Mouse (Mus musculus): ENCODE data around the gene Fn3krp.

The Fn3krp gene

DNA sequence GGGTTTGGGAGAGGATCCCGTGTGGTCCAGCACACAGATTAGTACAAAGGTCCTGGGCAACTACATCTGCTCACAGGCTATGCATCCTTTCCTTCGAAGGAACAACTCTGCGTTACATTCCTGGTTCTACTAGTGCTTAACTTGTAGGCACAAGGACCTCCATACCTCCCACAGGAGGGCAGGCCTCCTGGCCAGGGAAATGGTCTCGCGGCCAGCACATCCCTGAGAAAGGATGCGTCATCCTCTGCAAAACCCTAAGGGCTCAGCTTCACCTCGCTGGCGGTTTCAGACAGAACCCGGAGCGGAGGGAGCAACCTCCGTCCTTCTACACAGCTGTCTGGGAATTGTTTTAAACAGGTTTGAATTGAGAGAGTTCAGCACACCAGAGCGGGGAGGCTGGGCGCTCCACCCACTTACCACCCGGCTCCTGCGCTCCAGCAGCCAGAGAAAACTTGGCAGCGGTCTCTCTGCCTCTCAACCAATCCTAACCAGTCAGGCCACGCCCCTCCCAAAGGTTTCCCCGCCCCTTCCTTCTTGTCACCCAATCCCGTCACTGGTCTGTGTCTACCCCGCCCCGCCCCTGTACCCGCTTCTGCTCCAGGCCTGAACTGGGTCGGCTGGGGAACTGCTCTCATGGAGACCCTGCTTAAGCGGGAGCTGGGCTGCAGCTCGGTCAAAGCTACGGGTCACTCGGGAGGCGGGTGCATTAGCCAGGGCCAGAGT lies at the start of gene Fn3krp:
Gene Fn3krp, plus strand, starts transcription at position 572 of the 723 bp plus-strand sequence.
- DNase-seq: peak; percentile 99

GRCm38 (mm10) chr11:121373305-121373704 lies 47.9 kb upstream of the Fn3krp start:
- no peak for DNase-seq

- no peak for DNase-seq
These were observed 42.6 kb upstream of the Fn3krp start for GRCm38 (mm10) chr11:121378644-121379043.

DNA sequence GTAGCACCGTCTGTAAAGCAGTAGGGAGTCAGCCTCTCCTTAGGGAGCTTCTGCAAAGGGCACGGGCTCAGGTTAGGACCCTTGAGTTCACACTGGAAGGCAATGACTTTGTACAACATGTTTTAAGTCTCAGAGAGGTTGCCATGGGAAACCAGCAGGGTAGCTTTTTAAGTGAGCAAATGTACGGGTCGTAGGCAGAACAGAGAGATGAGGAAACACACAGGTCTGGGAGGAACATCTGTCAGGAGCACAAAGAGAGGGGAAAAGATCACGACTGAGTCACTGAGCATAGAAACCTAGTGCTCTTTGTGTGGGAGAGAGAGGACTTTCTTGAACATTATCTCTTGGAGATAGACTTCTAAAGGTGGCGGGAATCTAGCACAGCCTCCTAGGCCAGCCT lies 40.9 kb upstream of the Fn3krp start:
- DNase-seq: no peak

DNA sequence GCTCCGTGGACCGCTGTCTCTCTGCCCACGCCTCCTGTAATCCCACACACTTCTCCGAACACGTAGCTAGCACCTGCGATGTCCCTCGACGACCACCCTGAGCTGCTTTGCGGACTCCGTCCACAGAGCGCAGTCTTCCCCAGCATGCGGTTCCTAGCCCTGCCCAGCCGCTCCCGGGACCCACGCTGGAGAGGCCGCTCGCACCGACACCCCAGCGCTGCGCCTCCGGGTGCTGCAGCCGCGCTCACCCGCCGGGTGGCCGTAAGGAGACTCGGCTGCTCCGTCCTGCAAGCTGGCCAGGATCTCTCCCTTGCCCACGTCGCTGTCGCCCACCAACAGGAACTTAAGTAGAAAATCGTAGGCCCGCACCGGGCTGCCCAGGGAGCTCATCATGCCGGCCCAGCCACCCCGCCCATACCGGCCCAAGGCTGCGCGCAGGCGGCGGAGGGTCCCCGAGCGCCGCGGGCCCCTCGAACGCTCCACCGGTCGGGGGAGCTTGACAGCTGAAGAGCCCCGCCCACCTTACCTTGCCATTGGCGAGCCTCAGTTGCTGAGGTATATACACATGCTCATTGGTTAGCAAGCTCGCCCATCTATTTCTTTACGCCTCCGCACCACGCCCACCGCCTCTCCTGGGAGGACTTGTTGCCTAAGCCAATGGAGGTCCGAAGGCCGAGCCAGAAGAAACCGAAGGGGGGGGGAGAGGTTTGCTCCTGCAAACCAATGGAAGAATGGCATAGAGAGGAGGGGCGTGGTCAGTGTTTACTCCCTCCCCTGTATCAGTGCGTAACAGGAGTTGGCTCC lies 33.2 kb upstream of the Fn3krp start, which contains the start of gene Rab40b:
Gene Rab40b, minus strand, starts transcription at position 502 of the 804 bp plus-strand sequence.
- DNase-seq: peak; percentile 94

GRCm38 (mm10) chr11:121388554-121388945 lies 32.7 kb upstream of the Fn3krp start:
- DNase-seq: no peak

- no peak for DNase-seq
These were observed 30.4 kb upstream of the Fn3krp start for GRCm38 (mm10) chr11:121390793-121391192.

DNA sequence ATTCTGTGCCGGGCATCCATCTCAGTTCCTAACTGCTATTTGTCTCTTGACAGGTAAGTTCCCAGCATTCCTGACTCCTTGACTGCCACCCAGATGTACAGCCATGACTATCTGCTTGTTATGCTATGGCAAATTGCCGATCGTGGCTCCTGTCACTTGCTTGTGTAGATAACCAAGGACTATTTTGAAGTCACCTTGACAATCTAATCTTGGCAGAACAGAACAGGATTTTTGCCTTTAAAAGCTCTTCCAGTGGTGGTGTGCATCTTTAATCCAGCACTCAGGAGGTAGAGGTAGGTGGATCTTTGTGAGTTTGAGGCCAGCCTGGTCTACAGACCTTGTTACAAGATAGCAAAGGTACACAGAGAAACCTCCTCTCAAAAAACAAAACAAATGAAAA lies 28.8 kb upstream of the Fn3krp start:
- DNase-seq: no peak

DNA sequence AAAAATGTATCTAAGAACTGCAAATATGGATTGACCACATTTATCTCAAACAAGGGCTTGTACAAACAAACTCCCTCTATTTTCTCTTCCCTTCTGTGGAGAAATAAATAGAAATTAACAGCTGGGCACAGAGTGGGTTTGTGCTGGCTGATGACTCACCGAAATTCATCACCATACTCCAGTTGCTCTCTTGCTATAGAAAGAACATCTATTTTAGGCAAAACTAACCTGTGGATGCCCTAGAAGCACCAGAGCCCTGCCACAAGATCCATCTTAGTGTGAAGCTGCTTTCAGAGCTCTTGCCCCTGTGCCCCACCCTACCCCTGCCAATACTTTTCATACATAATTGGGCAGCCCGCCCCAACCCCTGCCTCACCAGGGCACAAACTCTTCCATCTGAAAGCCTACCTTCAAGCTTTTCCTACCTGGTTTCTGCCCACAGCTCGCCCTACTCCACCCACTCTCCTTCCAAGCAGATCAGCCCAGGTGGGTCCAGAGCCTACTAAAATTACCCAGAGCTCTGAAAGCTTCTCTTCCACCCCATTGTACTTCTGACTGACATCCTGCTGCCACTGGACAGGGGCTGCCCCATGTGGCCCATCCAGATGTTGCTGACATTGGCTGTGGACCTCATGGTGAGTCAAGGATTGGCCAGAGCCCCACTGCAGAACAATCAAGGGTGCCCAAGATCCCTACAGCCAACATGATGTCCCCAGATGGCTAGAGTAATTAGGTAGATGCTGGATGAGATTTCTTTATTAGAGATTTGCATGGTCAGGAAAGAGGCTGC lies 13.6 kb upstream of the Fn3krp start:
- DNase-seq: no peak

GRCm38 (mm10) chr11:121414762-121415161 lies 6.4 kb upstream of the Fn3krp start:
- DNase-seq: no peak

DNA sequence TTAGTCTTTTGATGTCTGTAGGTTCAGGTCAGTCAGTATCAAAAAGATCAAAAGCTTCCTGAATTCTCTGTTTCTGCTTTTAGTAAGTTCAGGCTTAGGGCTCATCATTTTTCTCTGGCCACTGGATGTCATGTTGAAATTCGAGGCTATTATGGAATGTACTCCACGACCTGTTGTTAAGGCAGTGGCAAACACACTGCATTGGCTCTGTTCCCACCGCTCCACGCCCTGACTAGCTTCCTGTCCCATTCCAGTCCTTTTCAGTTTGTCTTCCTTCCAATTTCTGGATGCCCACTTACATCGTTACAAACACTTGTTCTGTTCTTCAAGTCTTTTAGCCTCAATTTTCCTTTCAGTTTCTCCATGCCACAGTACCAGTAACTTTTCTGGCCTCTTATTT lies 5.8 kb upstream of the Fn3krp start:
- DNase-seq: no peak

DNA sequence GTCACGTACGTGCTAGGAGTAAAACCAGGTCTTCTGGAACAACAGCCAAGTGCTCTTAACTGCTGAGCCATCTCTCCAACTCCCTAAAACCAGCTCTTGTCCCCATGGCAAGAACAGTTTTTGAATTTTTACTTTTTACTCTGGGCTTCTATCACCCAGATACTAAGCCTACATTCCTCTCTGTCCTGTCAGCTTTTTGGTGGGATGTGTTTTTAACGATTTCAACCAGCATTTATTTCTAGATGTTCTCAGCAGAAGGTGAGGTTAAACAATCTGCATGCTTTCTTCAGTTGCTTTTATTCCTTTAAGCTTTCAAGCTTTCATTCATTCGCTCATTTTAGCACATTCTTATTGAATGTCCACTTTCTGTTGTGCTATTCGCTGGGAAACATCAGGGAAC lies 3.2 kb upstream of the Fn3krp start:
- no peak for DNase-seq

GRCm38 (mm10) chr11:121418932-121419331 lies 2.3 kb upstream of the Fn3krp start:
- no peak for DNase-seq

GRCm38 (mm10) chr11:121420379-121420778 lies 822 bp upstream of the Fn3krp start:
- no peak for DNase-seq

GRCm38 (mm10) chr11:121421553-121422173 lies 462 bp downstream of the Fn3krp start:
- no peak for DNase-seq

DNA sequence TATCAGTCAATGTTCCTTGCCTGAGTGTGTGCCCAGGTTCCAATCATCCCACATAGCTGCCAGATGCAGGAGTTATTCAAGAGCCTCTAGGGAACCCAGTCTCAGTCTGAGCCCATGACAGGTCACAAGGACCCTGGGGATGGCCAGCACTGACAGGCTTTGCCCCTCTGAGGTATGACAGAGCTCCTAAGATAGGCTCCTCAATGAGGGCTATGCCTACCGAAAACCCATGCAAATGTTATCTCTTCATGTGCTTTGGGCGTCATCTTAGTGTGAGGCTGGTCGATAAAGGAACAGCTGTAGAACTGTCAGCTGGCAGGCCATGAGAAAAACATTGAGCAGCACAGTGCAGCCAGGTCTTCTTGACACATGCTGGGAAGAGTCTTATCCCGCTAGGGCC lies 12.2 kb downstream of the Fn3krp start:
- no peak for DNase-seq

GRCm38 (mm10) chr11:121434156-121435155 lies 13.3 kb downstream of the Fn3krp start, which contains the start of gene Fn3k:
TSS of gene Fn3k (plus strand) at chr11:121434913.
- peak; percentile 98 for DNase-seq

DNA sequence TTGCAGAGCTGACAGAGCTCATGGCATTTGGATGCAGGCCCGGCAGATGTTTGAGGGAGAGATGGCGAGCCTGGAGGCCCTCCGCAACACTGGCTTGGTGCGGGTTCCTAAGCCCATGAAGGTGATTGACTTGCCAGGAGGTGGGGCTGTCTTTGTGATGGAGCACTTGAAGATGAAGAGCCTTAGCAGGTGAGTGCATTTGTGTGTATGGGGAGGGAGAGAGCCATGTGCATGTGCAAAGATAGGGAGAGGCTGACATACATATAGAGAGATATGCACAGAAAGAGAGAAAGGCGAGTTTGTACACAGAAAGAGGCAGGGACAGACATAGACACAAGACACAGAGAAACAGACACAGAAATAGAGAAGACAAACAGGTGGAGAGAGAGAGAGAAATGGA lies 16.0 kb downstream of the Fn3krp start:
- no peak for DNase-seq

- no peak for DNase-seq
These were observed 18.6 kb downstream of the Fn3krp start for GRCm38 (mm10) chr11:121439686-121440292.

DNA sequence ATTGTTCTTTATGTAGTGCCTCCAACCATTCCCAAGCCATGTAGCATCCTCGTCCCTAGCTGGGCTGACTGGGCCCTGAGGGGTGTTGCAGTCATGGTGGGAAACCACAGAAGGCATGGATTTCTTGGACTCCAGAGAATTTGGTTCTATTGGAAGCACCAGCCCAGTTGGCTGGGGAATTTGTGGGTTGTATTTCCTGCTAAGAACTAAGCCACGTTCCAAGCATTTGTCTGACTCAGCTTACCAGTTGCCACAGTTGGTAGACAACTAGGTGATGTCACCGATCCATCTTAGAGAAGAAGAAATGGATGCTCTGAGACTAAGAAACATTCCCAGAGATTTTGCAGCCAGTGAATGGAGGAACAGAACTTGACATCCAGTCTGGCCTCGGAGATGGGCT lies 20.5 kb downstream of the Fn3krp start:
- no peak for DNase-seq

DNA sequence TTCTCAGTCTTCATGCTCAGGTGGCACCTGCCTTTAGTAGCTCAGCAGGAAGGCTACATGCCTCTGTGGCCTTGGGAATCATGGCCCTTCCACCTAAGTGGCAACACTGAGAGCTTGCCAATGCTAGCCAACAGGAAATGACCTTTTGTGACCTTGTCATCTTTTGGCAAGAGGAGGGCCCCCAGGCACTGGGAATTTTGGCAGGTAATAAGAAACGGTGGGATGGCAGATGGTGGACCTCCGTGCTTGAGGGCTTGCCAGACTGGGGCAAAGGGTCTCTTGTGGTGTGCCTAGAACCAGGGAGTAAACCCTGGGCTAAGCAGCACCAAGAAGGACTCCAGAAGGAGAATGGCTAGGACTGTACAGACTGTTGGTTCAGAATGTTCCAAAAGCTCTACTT lies 20.9 kb downstream of the Fn3krp start:
- DNase-seq: peak; percentile 47

All from cerebellum, adult 11-12 months (tissue).